Mouse (Mus musculus): ENCODE measurements around the gene Gpalpp1.

DNA sequence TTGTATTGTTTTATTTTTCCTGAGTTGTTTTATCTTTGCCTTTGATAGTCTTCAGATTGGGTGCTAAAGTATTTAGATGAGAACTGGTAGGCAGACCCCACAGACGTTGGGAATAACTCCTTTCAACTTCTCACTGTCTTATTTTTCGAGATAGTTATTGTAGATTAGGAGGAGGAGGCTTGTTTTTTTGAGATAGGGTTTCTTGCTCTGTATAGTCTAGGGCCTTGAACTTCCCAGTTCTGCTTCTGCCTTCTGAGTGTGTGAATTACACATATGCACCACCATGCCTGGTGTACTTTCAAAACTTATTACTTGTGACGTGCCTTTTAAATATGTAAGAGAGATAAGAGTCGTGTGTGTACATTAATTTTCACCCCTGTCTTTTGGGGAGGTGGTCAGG, 17.6 kb upstream of the Gpalpp1 start:
- TF ChIP-seq MYOD1 (IDR thresholded peaks at IDR 0.05; ENCODE audit: control insufficient read depth, insufficient read length, low read depth) (no peak), USF1 (IDR thresholded peaks at IDR 0.05; ENCODE audit: low read depth) (no peak), CTCF (IDR thresholded peaks at IDR 0.05; ENCODE audit: control insufficient read depth, insufficient read depth, insufficient read length) (no peak), CEBPB (IDR thresholded peaks at IDR 0.05; ENCODE audit: low read depth) (no peak), MAX (IDR thresholded peaks at IDR 0.05) (no peak), MYOG (IDR thresholded peaks at IDR 0.05; ENCODE audit: control insufficient read depth, extremely low read depth, insufficient read length) (no peak)
